Mouse (Mus musculus): ENCODE measurements around the gene Soga1. TPM values are rescaled to one million over a fixed set of nuclear protein-coding genes. Genes with fewer than 3 reads are reported as not detected.

The Soga1 gene
- polyA plus RNA-seq, 2 experiments from 2014 or later = 0.16 TPM; not detected in 1

DNA sequence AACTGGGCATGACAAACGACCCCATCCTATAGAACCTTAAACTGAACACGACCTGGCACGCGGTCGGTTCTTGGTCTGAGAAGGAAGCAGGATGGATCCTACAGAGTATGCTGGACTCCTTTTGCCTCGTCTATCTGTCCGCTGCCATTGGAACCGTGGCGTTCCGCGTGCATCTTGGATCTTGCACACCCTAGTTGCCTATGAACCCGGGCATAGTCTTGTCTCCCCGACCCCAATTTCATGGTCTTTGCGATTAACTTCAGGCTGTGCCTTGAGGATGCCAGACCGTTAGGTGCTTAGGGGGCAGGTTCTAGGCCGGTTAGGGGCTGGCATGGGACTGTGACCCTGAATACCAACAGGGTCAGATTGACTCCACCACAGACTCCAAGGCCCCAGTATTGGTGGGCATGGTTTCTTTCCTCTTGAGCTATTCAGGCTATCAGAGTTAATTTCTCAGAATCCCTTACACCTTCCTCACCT lies 687 bp upstream of the Soga1 start:
- no peak for ATAC-seq

DNA sequence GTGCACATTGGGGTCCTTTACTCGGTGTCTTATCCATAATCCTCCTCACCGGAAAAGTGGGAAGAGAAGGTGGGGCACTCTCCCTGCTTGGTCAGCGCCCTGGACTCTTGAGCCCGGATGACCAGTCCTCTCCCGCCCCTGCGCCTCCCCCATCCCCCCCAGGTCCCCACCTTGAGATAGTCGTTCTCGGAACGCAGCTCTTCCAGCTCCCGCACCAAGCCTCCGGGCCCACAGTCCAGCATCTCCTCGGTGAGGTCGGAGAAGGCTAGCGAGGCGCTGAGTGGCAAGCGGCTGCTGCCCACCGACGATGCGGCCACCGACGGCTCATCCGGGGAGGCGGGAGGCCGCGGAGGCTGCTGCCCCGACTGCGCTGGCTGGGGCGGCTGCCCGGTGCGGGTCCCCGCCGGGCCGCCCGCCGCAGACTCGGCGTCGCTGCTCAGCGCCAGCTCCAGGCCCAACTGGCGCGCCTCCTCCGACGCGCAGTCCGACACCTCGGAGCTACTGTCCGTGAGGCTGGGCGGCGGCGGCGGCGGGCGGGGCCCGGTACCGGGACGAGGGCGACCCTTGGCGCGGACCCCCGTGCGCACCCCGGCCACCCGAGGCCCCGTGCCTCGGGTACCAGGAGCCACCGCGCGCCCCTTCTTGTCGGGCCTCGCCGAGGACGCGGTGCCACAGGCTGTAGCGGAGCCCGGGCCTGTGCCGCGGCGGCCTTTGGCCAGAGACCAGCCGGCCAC lies 828 bp downstream of the Soga1 start:
- ATAC-seq = no peak

DNA sequence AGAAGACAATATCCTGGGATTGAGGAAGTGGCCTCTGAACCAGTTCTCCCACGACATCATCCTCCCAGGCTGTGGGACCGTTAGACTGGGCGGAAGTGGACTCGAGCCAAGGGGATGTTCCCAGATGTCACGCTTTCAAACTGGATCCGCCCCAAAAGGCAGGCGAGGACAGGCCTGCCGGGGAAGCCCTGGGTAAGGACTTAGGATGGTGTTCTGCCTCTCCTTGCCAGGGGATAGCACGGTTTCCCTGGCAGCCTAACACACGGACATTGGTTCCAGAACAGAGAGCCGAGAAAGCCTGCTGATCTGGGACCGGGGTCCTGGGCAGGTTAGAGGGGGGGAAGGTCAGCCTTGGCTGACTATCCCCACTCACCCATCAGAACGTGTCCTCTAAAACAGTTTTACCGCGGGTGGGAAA lies 1.4 kb downstream of the Soga1 start:
- ATAC-seq = no peak

DNA sequence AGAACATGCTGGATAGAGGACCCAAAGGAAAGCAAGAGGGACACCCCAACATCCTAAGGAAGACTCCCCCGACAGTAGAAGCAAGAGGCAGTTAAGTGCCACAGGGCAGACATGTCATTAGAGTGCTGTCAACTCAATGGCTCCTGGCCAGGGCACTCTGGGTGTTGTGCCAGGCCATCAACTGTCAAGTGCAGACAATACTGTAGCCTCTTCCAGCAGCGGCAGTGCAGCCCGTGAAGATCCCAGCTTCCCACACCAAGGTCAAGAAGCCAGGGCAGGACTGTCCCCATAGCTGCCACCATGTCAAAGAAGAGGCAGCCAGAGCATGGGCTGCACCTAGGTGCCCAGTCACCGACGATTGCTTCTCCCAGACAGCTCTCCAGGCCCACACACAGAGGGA lies 1.9 kb downstream of the Soga1 start:
- no peak for ATAC-seq

DNA sequence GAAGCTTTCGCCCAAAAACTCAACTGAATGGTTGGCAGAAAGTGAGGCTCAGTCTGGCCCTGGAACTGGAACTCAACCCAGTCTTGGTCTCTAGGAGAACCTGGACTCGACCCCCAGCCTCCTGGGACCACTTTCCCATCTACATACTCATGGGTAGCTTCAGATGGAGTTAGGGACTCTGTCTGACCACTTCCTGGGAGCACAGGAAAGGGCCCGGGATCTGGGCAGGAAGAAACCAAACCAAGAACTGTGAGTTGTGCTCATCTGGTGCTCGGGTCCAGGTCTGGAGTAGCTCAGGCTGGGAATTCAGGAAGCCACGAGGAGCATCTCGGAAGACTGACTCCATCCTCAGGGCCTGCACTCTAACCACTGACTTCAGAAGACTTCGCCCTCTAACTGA lies 2.5 kb downstream of the Soga1 start:
- ATAC-seq = no peak

- ATAC-seq = no peak
These were observed 3.4 kb downstream of the Soga1 start for GRCm38 (mm10) chr2:157075685-157076084.

DNA sequence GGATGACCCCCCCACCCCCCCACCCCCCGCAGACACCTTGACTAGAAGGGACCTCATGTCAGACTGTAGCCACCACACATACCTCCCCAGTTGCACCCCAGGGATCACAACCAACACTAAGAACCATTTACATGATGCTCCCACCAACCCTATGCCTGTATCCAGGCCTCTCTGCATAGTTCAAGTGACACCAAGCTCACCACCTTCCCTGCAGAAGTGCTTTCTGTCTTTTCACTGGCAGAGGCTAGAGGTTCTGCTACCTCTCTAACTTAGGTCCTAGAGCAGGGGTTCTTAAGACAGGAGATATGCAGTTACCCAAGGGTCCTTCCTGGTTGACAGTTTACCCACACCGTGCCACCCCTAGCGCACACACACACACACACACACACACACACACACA lies 3.8 kb downstream of the Soga1 start:
- ATAC-seq = no peak

- no peak for ATAC-seq
These were observed 4.3 kb downstream of the Soga1 start for GRCm38 (mm10) chr2:157074772-157075171.

DNA sequence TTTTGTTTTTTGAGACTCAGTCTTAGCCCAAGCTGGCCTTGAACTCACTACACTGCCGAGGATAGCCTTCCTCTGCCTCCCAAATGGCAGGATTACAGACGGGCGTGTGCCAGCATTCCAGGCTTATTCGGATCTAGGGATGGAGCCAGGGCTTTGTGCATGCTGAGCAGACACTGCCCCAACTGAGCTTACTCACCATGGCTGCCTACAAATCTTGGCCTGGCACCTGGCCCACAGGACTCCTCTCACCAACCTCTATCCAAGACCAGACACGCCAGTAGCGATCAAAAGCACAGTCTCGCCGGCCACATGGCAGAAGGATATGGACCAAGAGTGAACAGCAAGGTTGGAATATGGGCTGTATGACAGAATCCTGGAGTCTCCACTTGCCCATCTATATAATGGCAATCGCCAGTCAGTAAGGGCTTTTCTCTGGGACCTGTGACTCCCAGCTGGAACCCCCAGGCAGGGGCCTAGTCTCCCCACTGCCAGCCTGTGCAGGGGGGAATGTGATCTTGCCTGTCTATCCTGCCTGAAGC lies 4.8 kb downstream of the Soga1 start:
- no peak for ATAC-seq

- ATAC-seq = no peak
These were observed 5.5 kb downstream of the Soga1 start for GRCm38 (mm10) chr2:157073378-157074052.

DNA sequence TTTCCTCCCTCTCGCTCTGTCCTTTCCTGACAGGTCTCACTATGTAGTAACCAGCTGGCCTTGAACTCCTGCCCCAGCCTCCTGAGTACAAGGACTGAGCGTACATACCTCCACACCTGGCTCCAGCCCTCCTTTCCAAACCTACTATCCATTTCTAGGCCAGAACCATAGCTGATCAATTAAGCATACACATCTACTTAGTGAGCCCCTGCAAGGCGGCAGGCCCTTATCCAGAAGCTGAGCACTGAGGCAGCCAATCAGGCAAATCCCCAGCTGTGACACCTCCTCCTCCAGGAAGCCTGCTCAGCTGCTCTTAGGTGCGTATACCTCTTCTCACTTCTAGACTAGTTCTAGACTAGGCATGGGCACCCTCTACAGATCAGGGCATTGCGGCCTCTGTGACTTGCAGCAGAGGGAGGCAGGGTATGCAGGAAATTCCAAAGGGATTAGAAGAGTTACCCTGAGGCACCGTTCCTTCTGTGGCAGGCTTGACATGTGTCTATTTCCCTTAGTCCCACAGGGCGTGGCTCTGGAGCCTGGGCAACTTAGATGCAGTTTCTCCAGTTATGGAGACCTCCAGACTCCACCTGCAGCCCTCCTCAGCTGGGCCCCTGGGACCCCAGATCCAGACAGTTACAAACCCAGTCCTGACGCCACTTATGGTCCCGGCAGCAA lies 6.6 kb downstream of the Soga1 start:
- ATAC-seq = no peak

GRCm38 (mm10) chr2:157071556-157071955 lies 7.5 kb downstream of the Soga1 start:
- ATAC-seq = peak; percentile 39

DNA sequence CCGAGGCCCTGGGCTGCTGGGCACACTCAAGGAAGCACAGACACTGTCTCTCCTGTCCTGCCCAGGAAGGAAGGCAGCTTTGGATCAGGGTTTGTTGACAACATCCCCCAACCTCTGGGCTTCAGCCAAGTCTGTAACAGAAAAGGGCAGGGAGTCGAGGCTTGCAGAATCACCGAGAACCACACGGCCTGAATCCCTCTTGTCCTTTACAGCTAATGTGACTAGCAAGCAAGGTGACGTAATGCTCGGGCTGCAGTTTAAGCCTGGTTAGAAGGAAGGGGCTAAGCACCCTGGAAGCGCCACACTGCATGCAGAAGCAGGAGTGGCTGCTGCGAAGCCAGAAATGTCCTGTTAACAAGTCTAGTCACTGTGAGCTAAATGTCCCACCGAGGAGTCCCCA lies 8.7 kb downstream of the Soga1 start:
- ATAC-seq = no peak

DNA sequence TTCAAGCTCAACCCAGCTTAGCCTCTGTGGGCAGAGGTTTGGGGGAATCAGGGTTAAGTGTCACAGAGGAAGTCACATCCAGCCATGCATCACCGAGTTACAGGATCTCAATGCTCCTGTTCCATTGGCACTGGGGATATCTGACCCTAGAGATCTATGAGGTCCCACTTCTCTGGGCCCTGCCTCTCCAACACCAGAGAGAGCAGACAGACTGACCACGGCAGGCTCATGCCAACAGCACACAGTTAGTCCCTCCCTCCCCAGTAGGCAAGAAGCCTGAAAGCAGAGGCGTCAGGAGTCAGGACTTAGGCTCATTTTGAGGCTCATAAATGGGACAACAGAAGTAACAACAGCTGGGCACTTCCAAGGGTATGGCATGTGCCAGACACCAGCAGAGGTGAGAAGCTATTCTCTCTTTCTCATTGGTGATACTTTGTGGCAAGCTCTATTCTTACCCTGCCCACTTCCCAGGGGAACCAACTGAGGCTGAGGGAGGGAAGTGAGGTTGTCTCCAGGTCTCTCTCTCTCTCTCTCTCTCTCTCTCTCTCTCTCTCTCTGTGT lies 9.2 kb downstream of the Soga1 start:
- ATAC-seq = no peak

GRCm38 (mm10) chr2:157069355-157069735 lies 9.7 kb downstream of the Soga1 start:
- ATAC-seq = no peak

- ATAC-seq = no peak
These were observed 10.2 kb downstream of the Soga1 start for GRCm38 (mm10) chr2:157068701-157069354.

- ATAC-seq = no peak
These were observed 12.2 kb downstream of the Soga1 start for GRCm38 (mm10) chr2:157066731-157067430.

DNA sequence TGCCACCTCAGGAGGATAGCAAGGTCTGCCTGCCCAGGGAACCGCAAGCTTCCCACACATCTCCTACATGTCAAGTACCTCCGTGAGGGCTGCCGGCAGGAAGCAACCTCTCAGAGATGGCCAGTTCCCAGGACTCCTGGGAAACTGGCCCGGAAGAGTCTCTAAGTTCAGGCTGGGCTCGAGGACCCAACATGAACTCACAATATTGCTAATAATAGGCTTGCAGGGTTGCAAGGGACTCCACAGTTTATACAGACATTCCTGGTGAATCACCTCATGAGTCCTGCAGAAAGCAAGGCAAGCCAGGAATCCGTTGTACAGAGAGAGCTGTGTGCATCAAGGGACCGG lies 13.2 kb downstream of the Soga1 start:
- no peak for ATAC-seq

GRCm38 (mm10) chr2:157064978-157065878 lies 13.8 kb downstream of the Soga1 start:
- no peak for ATAC-seq

- ATAC-seq = no peak
These were observed 14.9 kb downstream of the Soga1 start for GRCm38 (mm10) chr2:157064136-157064535.

DNA sequence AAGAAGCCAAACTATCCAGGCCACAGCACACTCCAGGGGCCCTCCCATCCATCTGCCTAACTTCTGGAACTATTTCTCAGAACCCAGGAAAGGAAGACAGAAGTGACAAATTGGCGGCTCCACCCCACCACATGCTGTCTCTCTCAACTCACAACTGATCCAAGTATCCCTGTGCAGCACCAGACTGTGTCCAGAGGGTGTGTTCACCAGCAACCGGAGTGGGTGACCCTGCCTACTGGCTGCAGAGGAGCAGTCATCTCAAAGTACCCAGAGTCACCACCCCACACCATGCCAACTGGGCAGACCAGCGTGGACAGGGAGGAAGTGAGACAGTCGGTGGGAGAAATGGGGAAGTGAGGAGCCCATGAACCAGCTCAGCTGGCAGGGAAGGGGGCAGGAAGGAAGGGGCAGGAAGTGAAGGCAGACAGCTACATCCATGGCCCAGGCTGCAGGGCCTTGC lies 15.8 kb downstream of the Soga1 start:
- ATAC-seq = no peak

Data from CD4-positive, CD25-positive, alpha-beta regulatory T cell, adult 4 months (primary cell).